Mouse (Mus musculus): ENCODE measurements at regions not wholly inside any gene's neighbourhood (a gene's known extent, or its start where the extent isn't known, plus 50 kb on each side); places are given as distances from the start of the nearest gene placed in this dataset.

DNA sequence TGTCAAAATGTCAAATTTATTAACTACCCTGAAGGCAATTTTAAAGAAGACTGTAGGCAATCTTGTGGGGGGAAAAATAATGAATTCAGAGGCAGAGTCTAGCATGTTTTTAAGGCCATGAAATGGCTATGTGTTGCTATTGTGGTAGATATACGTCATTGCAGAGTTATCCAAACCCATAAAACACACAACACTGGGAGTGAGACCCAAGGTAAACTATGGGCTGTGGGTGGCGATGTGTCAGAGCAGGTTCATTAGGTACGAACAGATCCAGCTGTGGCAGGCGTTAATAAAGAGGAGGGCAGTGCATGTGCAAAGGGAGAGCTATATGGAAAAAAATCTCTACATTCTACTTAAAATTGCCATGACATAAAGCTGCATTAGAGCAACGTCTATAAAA, 189.4 kb upstream of the Btg1 start:
- DNase-seq: no peak

DNA sequence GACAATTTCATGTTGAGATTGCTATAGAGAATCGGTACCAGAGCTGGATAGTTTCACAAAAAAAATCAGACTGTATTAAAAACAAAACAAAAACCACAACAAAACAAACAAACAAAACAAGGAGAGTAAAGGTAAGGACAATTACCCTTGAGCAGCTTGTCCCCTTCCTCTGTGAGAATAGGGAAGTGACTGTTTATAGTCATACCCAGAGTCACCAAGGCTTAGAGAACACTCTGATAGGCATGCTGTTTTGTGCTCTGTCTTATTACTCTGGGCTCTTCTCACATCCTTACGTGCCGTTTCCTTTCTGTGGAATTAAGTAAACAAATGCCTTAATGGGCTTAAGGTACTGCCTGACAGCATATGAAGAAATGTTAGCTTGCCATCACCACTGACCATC, 186.7 kb upstream of the Btg1 start:
- DNase-seq: no peak

DNA sequence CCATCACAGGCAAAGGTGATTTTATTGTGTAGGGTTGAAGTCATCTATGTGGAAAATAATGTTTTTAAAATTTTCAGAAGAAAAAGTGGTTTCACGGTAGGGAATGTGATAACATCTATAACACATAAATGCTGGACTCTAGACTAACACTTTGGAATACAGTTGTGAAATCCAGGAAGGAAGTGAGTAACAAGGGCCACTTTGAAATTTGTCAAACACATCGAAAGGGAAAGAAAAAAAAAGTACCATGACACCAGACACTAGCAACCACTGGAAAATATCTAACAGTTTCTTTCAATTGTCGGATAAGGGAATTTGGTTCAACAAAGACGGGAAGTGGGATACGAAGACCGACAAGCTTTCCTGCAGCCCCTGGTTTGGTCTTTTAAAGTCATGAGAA, 181.7 kb upstream of the Btg1 start:
- no peak for DNase-seq

- DNase-seq: no peak
These were observed 178.3 kb upstream of the Btg1 start for GRCm38 (mm10) chr10:96438398-96439103.

DNA sequence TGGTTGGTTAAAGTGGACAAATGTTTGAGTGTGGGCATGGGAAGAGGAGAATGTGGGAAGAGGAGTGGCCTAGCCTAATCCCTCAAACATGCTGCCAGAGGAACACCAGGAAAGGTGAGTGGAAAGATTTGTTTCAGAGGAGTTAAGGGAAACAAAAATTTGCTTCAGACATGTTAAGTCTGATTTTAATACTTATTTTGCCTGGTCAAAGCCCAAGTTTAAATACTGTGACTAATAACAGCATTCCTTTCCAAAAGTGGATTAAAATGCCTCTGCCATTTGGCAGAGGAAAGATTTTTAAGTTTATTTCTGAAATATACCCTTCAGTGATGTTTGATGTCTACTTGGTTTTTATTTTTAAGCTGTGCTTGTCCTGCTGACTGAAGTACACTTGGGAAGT, 174.6 kb upstream of the Btg1 start:
- DNase-seq: no peak

DNA sequence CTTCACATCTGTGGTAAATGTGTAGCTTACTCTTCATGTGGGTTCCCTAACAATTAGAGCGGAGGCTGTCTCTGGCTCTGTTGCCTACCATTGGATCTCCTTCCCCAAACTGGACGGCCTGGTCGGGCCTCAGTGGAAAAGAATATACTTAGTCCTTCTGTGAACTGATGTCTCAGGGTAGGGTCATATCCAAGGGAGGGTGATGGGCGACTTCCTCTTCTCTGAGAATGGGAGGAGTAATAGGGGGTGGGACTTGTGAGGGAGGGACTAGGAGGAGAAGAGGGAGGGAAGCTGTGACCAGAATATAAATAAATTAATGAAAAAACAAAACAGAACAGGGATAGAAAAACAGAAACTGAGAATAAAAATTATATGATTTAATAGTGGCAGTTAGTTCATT, 166.5 kb upstream of the Btg1 start:
- DNase-seq: no peak

GRCm38 (mm10) chr10:96454857-96455256, 161.9 kb upstream of the Btg1 start:
- DNase-seq: no peak

GRCm38 (mm10) chr10:96458551-96458950, 158.3 kb upstream of the Btg1 start:
- no peak for DNase-seq

GRCm38 (mm10) chr10:96459186-96459585, 157.6 kb upstream of the Btg1 start:
- peak in 1 of 2 experiments; percentile 21 for DNase-seq

DNA sequence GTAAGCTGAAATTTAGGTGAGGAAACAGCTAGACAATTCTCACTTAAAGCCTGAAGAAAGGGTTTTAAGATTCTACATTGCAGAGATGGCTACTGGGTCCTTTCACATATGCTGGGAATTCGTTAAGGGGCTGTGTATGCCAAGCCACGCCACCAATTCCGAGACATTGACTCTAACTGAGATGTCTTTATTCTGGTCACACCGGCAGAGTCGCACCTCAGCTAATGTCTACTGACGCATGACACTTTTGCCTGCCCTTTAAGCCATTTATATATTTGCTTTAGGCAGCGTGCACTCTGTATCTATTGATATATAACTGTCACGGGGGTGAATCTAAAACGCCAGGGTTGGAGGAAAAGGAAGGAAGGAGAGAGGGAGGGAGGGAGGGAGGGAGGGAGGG, 156.7 kb upstream of the Btg1 start:
- no peak for DNase-seq

GRCm38 (mm10) chr10:96460617-96461338, 156.0 kb upstream of the Btg1 start:
- DNase-seq: no peak

- DNase-seq: no peak
These were observed 150.8 kb upstream of the Btg1 start for GRCm38 (mm10) chr10:96465967-96466366.

- DNase-seq: no peak
These were observed 150.0 kb upstream of the Btg1 start for GRCm38 (mm10) chr10:96466845-96467244.

DNA sequence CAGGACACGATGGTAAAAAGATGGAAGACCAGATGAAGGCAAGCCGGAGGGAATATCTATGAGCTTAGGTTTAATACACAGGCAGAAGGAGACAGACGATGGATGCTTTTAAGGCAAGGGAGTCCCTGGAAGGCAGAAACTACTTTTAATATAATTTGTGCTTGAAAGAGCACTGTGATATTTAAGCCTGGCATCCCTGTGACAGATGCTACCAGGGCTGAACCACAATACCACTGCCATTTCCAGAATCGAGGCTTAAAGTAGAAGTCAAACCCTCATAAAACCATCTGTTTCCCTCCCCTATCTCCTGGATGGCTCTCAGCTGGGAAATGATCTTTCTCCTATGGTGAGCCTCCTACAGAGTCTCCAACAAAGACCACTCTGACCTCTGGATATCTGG, 149.1 kb upstream of the Btg1 start:
- no peak for DNase-seq

GRCm38 (mm10) chr10:96471523-96471922, 145.3 kb upstream of the Btg1 start:
- DNase-seq: no peak

DNA sequence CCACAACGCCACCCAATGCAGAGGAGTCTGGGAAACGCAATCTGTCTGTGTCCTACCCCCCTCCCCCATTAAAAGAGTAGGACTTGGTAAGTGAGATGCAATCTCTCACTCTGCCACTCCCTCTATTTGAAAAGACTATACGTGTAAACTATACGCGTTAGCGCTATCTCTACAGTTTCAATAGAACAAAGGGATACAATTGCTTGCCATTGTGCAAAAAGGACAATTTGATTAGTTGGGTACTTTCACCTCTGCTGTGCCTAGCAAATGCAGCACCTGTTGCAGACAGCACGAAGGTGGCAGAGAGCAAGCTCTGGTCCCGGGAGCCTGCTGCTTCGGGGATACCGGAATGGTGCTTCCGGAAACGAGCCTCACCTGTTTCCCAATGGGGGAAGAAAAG, 137.5 kb upstream of the Btg1 start:
- no peak for DNase-seq

GRCm38 (mm10) chr10:96479786-96480185, 137.0 kb upstream of the Btg1 start:
- no peak for DNase-seq

GRCm38 (mm10) chr10:96480453-96481324, 136.1 kb upstream of the Btg1 start:
- no peak for DNase-seq

DNA sequence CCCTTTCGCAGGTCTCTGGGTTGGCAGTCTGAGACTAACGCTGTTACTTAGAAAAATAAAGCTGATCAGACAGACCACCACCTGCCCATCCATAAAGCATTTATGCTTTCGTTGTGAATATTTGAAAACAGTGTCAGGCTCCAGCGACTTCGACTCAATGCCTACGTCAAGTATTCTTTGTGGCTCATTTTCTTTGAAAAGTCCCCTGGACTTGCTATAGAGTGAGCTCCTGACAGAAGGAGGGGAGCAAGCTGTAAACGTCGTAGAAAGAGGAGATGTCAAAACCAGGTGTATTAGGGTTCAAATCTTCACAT, 135.5 kb upstream of the Btg1 start:
- DNase-seq: no peak

GRCm38 (mm10) chr10:96486724-96487123, 130.1 kb upstream of the Btg1 start:
- no peak for DNase-seq

DNA sequence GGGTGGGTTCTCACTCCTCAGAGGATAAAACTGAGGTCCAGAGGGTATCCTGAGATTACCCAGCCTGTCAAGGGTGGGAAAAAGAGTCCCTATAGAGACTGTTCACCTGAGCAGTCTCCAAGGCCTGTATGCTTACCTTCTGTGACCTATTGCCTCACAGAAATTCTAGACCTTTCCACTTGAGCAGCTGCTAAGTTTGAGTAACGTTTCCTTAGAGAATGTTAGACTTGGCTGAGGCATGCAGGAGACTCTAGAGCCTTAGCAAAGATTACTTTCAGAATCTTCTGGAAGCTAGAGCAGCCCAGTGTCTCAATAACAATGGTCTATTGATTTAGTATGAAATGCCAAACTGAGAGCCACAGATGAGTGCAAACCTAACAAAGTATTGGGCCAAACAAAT, 123.1 kb upstream of the Btg1 start:
- no peak for DNase-seq

- no peak for DNase-seq
These were observed 120.1 kb upstream of the Btg1 start for GRCm38 (mm10) chr10:96496700-96497099.

DNA sequence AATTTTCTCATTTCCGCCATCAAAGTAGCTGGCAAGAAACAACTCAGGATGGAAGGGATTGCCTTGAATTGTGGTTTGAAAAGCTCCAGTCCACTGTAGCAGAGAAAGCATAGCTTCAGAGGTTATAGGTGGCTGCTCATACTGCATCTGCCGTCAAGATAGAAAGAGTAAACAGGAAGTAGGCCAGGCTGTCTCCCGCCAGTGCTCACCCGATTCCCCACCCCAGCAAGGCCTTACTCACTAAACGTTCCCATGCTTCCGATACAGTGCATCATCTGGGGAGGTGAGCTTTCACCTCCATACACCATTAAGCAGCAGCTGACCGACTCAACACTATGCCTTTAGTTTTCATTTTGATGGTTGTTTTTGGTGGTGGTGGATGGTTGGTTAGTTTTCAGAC, 119.3 kb upstream of the Btg1 start:
- DNase-seq: no peak
